Mouse (Mus musculus) myocyte (in vitro differentiated cells): Measurements from ENCODE around the gene Kif13a. TPM values are rescaled to one million over a fixed set of nuclear protein-coding genes. Genes with fewer than 3 reads are reported as not detected.

Source experiments
- H3K27me3 ChIP-seq: one replicate; pipeline ENCODE4 v1.6.1; 2011; ENCODE audit not compliant: control insufficient read depth, insufficient read depth, insufficient read length
- H3K36me3 ChIP-seq: one replicate; pipeline ENCODE4 v1.6.1; 2011; ENCODE audit not compliant: control insufficient read depth, insufficient read depth
- H3K4me2 ChIP-seq: one replicate; pipeline ENCODE4 v1.6.1; 2011; ENCODE audit warnings: low read depth, control low read depth
- H3K4me3 ChIP-seq: one replicate; pipeline ENCODE4 v1.5.1; 2011; ENCODE audit warnings: mild to moderate bottlenecking, control low read depth, moderate library complexity
- H3K79me2 ChIP-seq: one replicate; pipeline ENCODE4 v1.6.1; 2011; ENCODE audit not compliant: control insufficient read depth, insufficient read depth
- H3ac ChIP-seq: one replicate; pipeline ENCODE4 v1.6.1; 2011; ENCODE audit not compliant: control insufficient read depth, insufficient read length
- CEBPB ChIP-seq: IDR thresholded peaks from 2 replicates; pipeline ENCODE4 v1.6.1; 2011; ENCODE audit warnings: mild to moderate bottlenecking, moderate library complexity; ENCODE audit not compliant: poor library complexity, insufficient read depth, severe bottlenecking
- E2F4 ChIP-seq: IDR thresholded peaks from one replicate; pipeline ENCODE4 v1.6.1; 2011; ENCODE audit warnings: mild to moderate bottlenecking, control low read depth, moderate library complexity; ENCODE audit not compliant: insufficient read depth
- MAX ChIP-seq: IDR thresholded peaks from one replicate; pipeline ENCODE4 v1.6.1; 2011; ENCODE audit warnings: low read depth, mild to moderate bottlenecking, control low read depth
- MYOD1 ChIP-seq, 3 experiments: IDR thresholded peaks; one replicate each; pipeline ENCODE4 v1.6.1; 2011; ENCODE audit warnings: control low read depth in 2 of 3, low read depth in 2 of 3, mild to moderate bottlenecking in 2 of 3, moderate library complexity in 1 of 3; ENCODE audit not compliant: insufficient read length in 2 of 3, control insufficient read depth in 1 of 3
- MYOG ChIP-seq, 3 experiments: IDR thresholded peaks; one replicate each; pipeline ENCODE4 v1.6.1; 2011; ENCODE audit warnings: control low read depth in 2 of 3, low read depth in 2 of 3, mild to moderate bottlenecking in 2 of 3; ENCODE audit not compliant: insufficient read length in 2 of 3, control insufficient read depth in 1 of 3, insufficient read depth in 1 of 3
- POLR2A ChIP-seq: IDR thresholded peaks from one replicate; pipeline ENCODE4 v1.6.1; 2011; ENCODE audit warnings: low read depth, mild to moderate bottlenecking, control low read depth, moderate library complexity; ENCODE audit not compliant: insufficient read length
- POLR2AphosphoS2 ChIP-seq: IDR thresholded peaks from one replicate; pipeline ENCODE4 v1.6.1; 2011; ENCODE audit warnings: low read depth, control low read depth; ENCODE audit not compliant: insufficient read length
- REST ChIP-seq: IDR thresholded peaks from one replicate; pipeline ENCODE4 v1.6.1; 2011; ENCODE audit warnings: mild to moderate bottlenecking, control low read depth, moderate library complexity; ENCODE audit not compliant: insufficient read depth, insufficient read length
- SRF ChIP-seq: IDR thresholded peaks from one replicate; pipeline ENCODE4 v1.6.1; 2011; ENCODE audit warnings: low read depth; ENCODE audit not compliant: control insufficient read depth, insufficient read length
- TCF12 ChIP-seq: IDR thresholded peaks from one replicate; pipeline ENCODE4 v1.6.1; 2011; ENCODE audit warnings: mild to moderate bottlenecking, control low read depth; ENCODE audit not compliant: poor library complexity, insufficient read depth, severe bottlenecking
- TCF3 ChIP-seq: IDR thresholded peaks from one replicate; pipeline ENCODE4 v1.6.1; 2011; ENCODE audit warnings: low read depth, control low read depth; ENCODE audit not compliant: insufficient read length
- USF1 ChIP-seq: IDR thresholded peaks from one replicate; pipeline ENCODE4 v1.6.1; 2011; ENCODE audit warnings: low read depth, mild to moderate bottlenecking, control low read depth, moderate library complexity
- polyA plus RNA-seq: library from polyadenylated mRNA; unstranded; fragments of >200 nt; fragmentation: generic; extraction: Trizol; gene quantifications from one replicate; pipeline ENCODE4 v1.2.1, GENCODE M21; 2012; ENCODE audit warnings: missing spikeins

The Kif13a gene
- polyA plus RNA-seq, 1 experiment, result 15.4 TPM

- H3K4me2 ChIP-seq, result no peak overlapping the region
- H3K79me2 ChIP-seq, result no peaks in the 10 kb centered on the region
- TF ChIP-seq MYOD1 (IDR thresholded peaks at IDR 0.05; ENCODE audit: control insufficient read depth in 1 of 3, insufficient read length in 2 of 3, low read depth in 2 of 3) (peak in 1 of 3 experiments; percentile 75), POLR2A (no peak), CEBPB (no peak), USF1 (no peak), REST (no peak), POLR2AphosphoS2 (no peak), MYOG (IDR thresholded peaks at IDR 0.05; ENCODE audit: control insufficient read depth in 1 of 3, insufficient read depth in 1 of 3, insufficient read length in 2 of 3, low read depth in 2 of 3) (peak in 1 of 3 experiments; percentile 35)
- H3ac ChIP-seq, result no peak overlapping the region
- H3K36me3 ChIP-seq, result peaks cover 4% of the 10 kb centered on the region
- H3K4me3 ChIP-seq, result no peak overlapping the region
- H3K27me3 ChIP-seq, result no peaks in the 10 kb centered on the region
These were observed 152.9 kb downstream of the Kif13a start for GRCm38 (mm10) chr13:46776636-46777305.

GRCm38 (mm10) chr13:46774998-46775397 lies 154.7 kb downstream of the Kif13a start:
- Histone ChIP-seq H3K4me3 (no peak overlapping the region), H3K4me2 (no peak overlapping the region), H3K27me3 (no peaks in the 10 kb centered on the region), H3K79me2 (no peaks in the 10 kb centered on the region), H3ac (no peak overlapping the region), H3K36me3 (peaks cover 11% of the 10 kb centered on the region)
- no peak for TF ChIP-seq MYOD1 (IDR thresholded peaks at IDR 0.05; ENCODE audit: control insufficient read depth in 1 of 3, insufficient read length in 2 of 3, low read depth in 2 of 3)
- no peak for TF ChIP-seq CEBPB
- no peak for TF ChIP-seq E2F4
- TF ChIP-seq MAX, result no peak
- TF ChIP-seq TCF12, result no peak
- TF ChIP-seq REST, result no peak
- TF ChIP-seq USF1, result no peak
- TF ChIP-seq POLR2A, result no peak
- TF ChIP-seq TCF3, result no peak
- no peak for TF ChIP-seq MYOG (IDR thresholded peaks at IDR 0.05; ENCODE audit: control insufficient read depth in 1 of 3, insufficient read depth in 1 of 3, insufficient read length in 2 of 3, low read depth in 2 of 3)
- no peak for TF ChIP-seq SRF
- TF ChIP-seq POLR2AphosphoS2, result no peak

GRCm38 (mm10) chr13:46772581-46772980 lies 157.1 kb downstream of the Kif13a start:
- no peak overlapping the region for H3ac ChIP-seq
- H3K36me3 ChIP-seq, result peaks cover 11% of the 10 kb centered on the region
- no peak overlapping the region for H3K4me3 ChIP-seq
- no peak for TF ChIP-seq TCF12
- H3K27me3 ChIP-seq, result no peaks in the 10 kb centered on the region
- H3K4me2 ChIP-seq, result no peak overlapping the region
- H3K79me2 ChIP-seq, result no peaks in the 10 kb centered on the region

- H3ac ChIP-seq, result no peak overlapping the region
- TF ChIP-seq MYOG (IDR thresholded peaks at IDR 0.05; ENCODE audit: control insufficient read depth in 1 of 3, insufficient read depth in 1 of 3, insufficient read length in 2 of 3, low read depth in 2 of 3) (no peak), SRF (no peak), MAX (no peak), E2F4 (no peak)
- H3K27me3 ChIP-seq, result no peaks in the 10 kb centered on the region
- no peaks in the 10 kb centered on the region for H3K36me3 ChIP-seq
- H3K4me2 ChIP-seq, result no peak overlapping the region
- no peaks in the 10 kb centered on the region for H3K79me2 ChIP-seq
- no peak overlapping the region for H3K4me3 ChIP-seq
These were observed 164.3 kb downstream of the Kif13a start for GRCm38 (mm10) chr13:46765361-46765760.

GRCm38 (mm10) chr13:46763210-46763609 lies 166.5 kb downstream of the Kif13a start:
- H3K36me3 ChIP-seq, result no peaks in the 10 kb centered on the region
- H3K79me2 ChIP-seq, result no peaks in the 10 kb centered on the region
- TF ChIP-seq SRF (no peak), USF1 (no peak), E2F4 (no peak), POLR2AphosphoS2 (no peak), MYOG (IDR thresholded peaks at IDR 0.05; ENCODE audit: control insufficient read depth in 1 of 3, insufficient read depth in 1 of 3, insufficient read length in 2 of 3, low read depth in 2 of 3) (no peak), POLR2A (no peak), REST (no peak), MAX (no peak), MYOD1 (IDR thresholded peaks at IDR 0.05; ENCODE audit: control insufficient read depth in 1 of 3, insufficient read length in 2 of 3, low read depth in 2 of 3) (no peak), TCF12 (no peak), CEBPB (no peak), TCF3 (no peak)
- no peak overlapping the region for H3K4me3 ChIP-seq
- H3ac ChIP-seq, result no peak overlapping the region
- no peak overlapping the region for H3K4me2 ChIP-seq
- no peaks in the 10 kb centered on the region for H3K27me3 ChIP-seq
